Mouse (Mus musculus): ENCODE results near the gene Abcg5.

DNA sequence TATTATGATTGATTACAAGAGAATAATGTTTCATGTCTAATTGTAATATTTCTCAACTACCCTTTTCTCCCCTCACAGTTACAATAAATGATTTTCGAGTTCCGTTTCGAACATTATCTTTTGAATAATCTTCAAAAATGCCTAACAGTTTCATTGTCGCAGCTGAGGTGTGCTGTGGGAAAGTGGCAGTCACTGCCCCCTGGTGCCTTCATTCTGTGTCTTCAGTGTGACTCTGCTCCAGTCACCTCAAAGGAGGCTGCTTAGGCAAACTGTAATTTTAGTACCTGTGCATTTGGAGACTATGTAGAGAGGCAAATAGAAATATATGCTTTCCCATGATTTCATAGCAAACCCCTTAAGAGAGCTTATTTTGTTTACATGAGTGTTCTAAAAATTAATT is 60.8 kb downstream of the Abcg5 start:
- no peak for TF ChIP-seq CTCF (IDR thresholded peaks at IDR 0.05; ENCODE audit: low read depth, low read length)
- TF ChIP-seq POLR2A (IDR thresholded peaks at IDR 0.05; ENCODE audit: borderline replicate concordance, low read depth, low read length), result no peak
